Mouse (Mus musculus): ENCODE data around the gene Krtap12-1. TPM values are rescaled to one million over a fixed set of nuclear protein-coding genes. Genes with fewer than 3 reads are reported as not detected.

Krtap12-1 gene
- polyA plus RNA-seq, 1 experiment from 2014 or later = not detected

Other genes starting within 250 kb of the Krtap12-1 start
- 16.8 to 38.8 TPM (median 21.1 TPM) in 3 replicates for gene Fam207a, start 204.8 kb upstream of the Krtap12-1 start, polyA plus RNA-seq (2018)
- gene Itgb2, start 190.3 kb upstream of the Krtap12-1 start, polyA plus RNA-seq (2018) = 418 to 531 TPM (median 505 TPM) in 3 replicates
- 99.5 to 103 TPM (median 102 TPM) in 3 replicates for gene Pttg1ip, start 138.9 kb upstream of the Krtap12-1 start, polyA plus RNA-seq (2018)
- gene Sumo3, start 114.5 kb upstream of the Krtap12-1 start, polyA plus RNA-seq (2018) = 105 to 245 TPM (median 141 TPM) in 3 replicates
- 3.3 TPM in 1 of 3 replicates, not detected in the others for gene Gm49325, start 114.4 kb upstream of the Krtap12-1 start, polyA plus RNA-seq (2018)
- 50.6 to 63.6 TPM (median 52.1 TPM) in 3 replicates for gene Ube2g2, start 98.3 kb upstream of the Krtap12-1 start, polyA plus RNA-seq (2018)
- not detected in 3 replicates for gene Tspear, start 34.0 kb upstream of the Krtap12-1 start, polyA plus RNA-seq (2018)
- gene Gm19402, start 29.8 kb upstream of the Krtap12-1 start, polyA plus RNA-seq (2018) = not detected in 3 replicates
- not detected in 3 replicates for gene Gm9508, start 23.4 kb upstream of the Krtap12-1 start, polyA plus RNA-seq (2018)
- gene Gm10272, start 14.0 kb upstream of the Krtap12-1 start, polyA plus RNA-seq (2018) = not detected in 3 replicates
- gene Gm10024, start 9.1 kb upstream of the Krtap12-1 start, polyA plus RNA-seq (2018) = not detected in 3 replicates
- not detected in 3 replicates for gene Gm10142, start 4.8 kb upstream of the Krtap12-1 start, polyA plus RNA-seq (2018)
- gene Gm10100, start 5.9 kb downstream of the Krtap12-1 start, polyA plus RNA-seq (2018) = not detected in 3 replicates
- gene Gm18596, start 22.0 kb downstream of the Krtap12-1 start, polyA plus RNA-seq (2018) = not detected in 3 replicates
- not detected in 3 replicates for gene Gm9736, start 30.8 kb downstream of the Krtap12-1 start, polyA plus RNA-seq (2018)
- not detected in 3 replicates for gene Gm3233, start 39.1 kb downstream of the Krtap12-1 start, polyA plus RNA-seq (2018)
- gene Gm3238, start 50.7 kb downstream of the Krtap12-1 start, polyA plus RNA-seq (2018) = not detected in 3 replicates
- not detected in 3 replicates for gene Gm7138, start 56.3 kb downstream of the Krtap12-1 start, polyA plus RNA-seq (2018)
- gene Gm3250, start 61.9 kb downstream of the Krtap12-1 start, polyA plus RNA-seq (2018) = not detected in 3 replicates
- not detected in 3 replicates for gene Gm7137, start 67.6 kb downstream of the Krtap12-1 start, polyA plus RNA-seq (2018)
- not detected in 3 replicates for gene Gm9639, start 74.5 kb downstream of the Krtap12-1 start, polyA plus RNA-seq (2018)
- gene Gm19668, start 78.5 kb downstream of the Krtap12-1 start, polyA plus RNA-seq (2018) = not detected in 3 replicates
- gene Gm9507, start 91.2 kb downstream of the Krtap12-1 start, polyA plus RNA-seq (2018) = not detected in 3 replicates
- gene Gm2696, start 94.1 kb downstream of the Krtap12-1 start, polyA plus RNA-seq (2018) = not detected in 3 replicates
- not detected in 3 replicates for gene Krtap10-4, start 106.5 kb downstream of the Krtap12-1 start, polyA plus RNA-seq (2018)
- gene Krtap10-10, start 115.3 kb downstream of the Krtap12-1 start, polyA plus RNA-seq (2018) = not detected in 3 replicates
- not detected in 3 replicates for gene Gm36176, start 126.2 kb downstream of the Krtap12-1 start, polyA plus RNA-seq (2018)
- gene Gm10318, start 132.3 kb downstream of the Krtap12-1 start, polyA plus RNA-seq (2018) = not detected in 3 replicates
- gene Gm3285, start 141.4 kb downstream of the Krtap12-1 start, polyA plus RNA-seq (2018) = not detected in 3 replicates
- 0.09 TPM in 1 of 3 replicates, not detected in the others for gene Lrrc3, start 181.9 kb downstream of the Krtap12-1 start, polyA plus RNA-seq (2018)
- 2.6 to 5.5 TPM (median 4.7 TPM) in 3 replicates for gene Trpm2, start 250.0 kb downstream of the Krtap12-1 start, polyA plus RNA-seq (2018)

Measured in macrophage (primary cell).